25 mouse cellular contexts compared by ENCODE assay signal in genomic region chr3:30380273-30380672, GRCm38 (mm10).
DNase-seq lines count a peak whose midpoint lies in the region; ATAC-seq and TF ChIP-seq lines count a peak whose summit lies in the region.
"Had no signal": no experiment of that assay in that cellular context is flagged by ENCODE, and none has a peak within 500 bp of the region (broad histone marks: within the 10 kb centered on the region; RNA-seq: fewer than 3 reads in every experiment).

No protein-coding gene starts in this region.

- H3K9ac ChIP-seq in kidney, postnatal 0 days (ENCODE audit: low read depth, low read length) = no peak overlapping the region
- H3K9ac ChIP-seq: embryonic facial prominence, embryonic 12.5 days; forebrain, postnatal 0 days; heart, embryonic 13.5 days; limb, embryonic 13.5 days; liver, embryonic 12.5 days; midbrain, embryonic 12.5 days had no signal

- TF ChIP-seq POLR2A in cerebellum, adult 2 months (IDR thresholded peaks at IDR 0.05; ENCODE audit: borderline replicate concordance, insufficient read depth, low read length) = no peak

- H3K27me3 ChIP-seq in kidney, postnatal 0 days (ENCODE audit: insufficient read depth, low read length) = no peaks in the 10 kb centered on the region
- H3K27me3 ChIP-seq in cerebellum, adult 2 months (ENCODE audit: control insufficient read depth, insufficient read depth, low read length) = no peaks in the 10 kb centered on the region
- H3K27me3 ChIP-seq: CH12.LX; embryonic facial prominence, embryonic 12.5 days; heart, embryonic 13.5 days; limb, embryonic 13.5 days; liver, embryonic 12.5 days; midbrain, embryonic 12.5 days had no signal

- H3K4me2 ChIP-seq in kidney, postnatal 0 days (ENCODE audit: low read length) = peak overlapping the region; percentile 16; the same call in 1 of the 2 replicates
- H3K4me2 ChIP-seq: embryonic facial prominence, embryonic 12.5 days; heart, embryonic 13.5 days; limb, embryonic 13.5 days; liver, embryonic 12.5 days; midbrain, embryonic 12.5 days had no signal

- TF ChIP-seq CTCF in kidney, postnatal 0 days (IDR thresholded peaks at IDR 0.05; ENCODE audit: low read depth) = no peak
- no peak for TF ChIP-seq CTCF in cerebellum, adult 2 months (IDR thresholded peaks at IDR 0.05; ENCODE audit: borderline replicate concordance, insufficient read depth, low read depth, low read length)

- no peaks in the 10 kb centered on the region for H3K9me3 ChIP-seq in kidney, postnatal 0 days (replicated peaks; ENCODE audit: low read length)
- H3K9me3 ChIP-seq: embryonic facial prominence, embryonic 12.5 days; G1E; heart, embryonic 13.5 days; limb, embryonic 13.5 days; liver, embryonic 12.5 days; midbrain, embryonic 12.5 days had no signal

- DNase-seq in frontal cortex, postnatal 25 days (ENCODE audit: low spot score in 2 of 2) = no peak
- DNase-seq in kidney, postnatal 0 days (ENCODE audit: low spot score) = peak; percentile 71
- DNase-seq in kidney, adult 8-10 months = no peak
- peak; percentile 28 for DNase-seq in adrenal gland, postnatal 10 days
- DNase-seq in mesoderm, embryonic 11.5 days (ENCODE audit: low read depth, low spot score) = peak; percentile 60
- DNase-seq in cerebellum, adult 2 months = no peak
- DNase-seq: B cell, adult 2 months; cerebellum, adult 9-10 months; forebrain, postnatal 0 days; heart, adult 18-20 months; heart, postnatal 14 days; kidney, postnatal 25 days; lung, adult 18-20 months; lung, postnatal 10 days had no signal

- H3K4me1 ChIP-seq in kidney, postnatal 0 days (replicated peaks; ENCODE audit: insufficient read depth, low read length) = no peaks in the 10 kb centered on the region
- no peaks in the 10 kb centered on the region for H3K4me1 ChIP-seq in cerebellum, adult 2 months (ENCODE audit: control insufficient read depth, insufficient read depth, low read length)
- H3K4me1 ChIP-seq: heart, embryonic 13.5 days; liver, embryonic 12.5 days had no signal

- no peak overlapping the region for H3K27ac ChIP-seq in kidney, postnatal 0 days
- H3K27ac ChIP-seq in cerebellum, adult 2 months (ENCODE audit: insufficient read depth, low read length) = no peak overlapping the region
- H3K27ac ChIP-seq: embryonic facial prominence, embryonic 12.5 days; heart, embryonic 13.5 days; hindbrain, postnatal 0 days; limb, embryonic 13.5 days; liver, embryonic 12.5 days; midbrain, embryonic 12.5 days; stomach, postnatal 0 days had no signal

- ATAC-seq in frontal cortex, adult (ENCODE audit: low TSS enrichment) = peak; percentile 75; the same call in 1 of the 2 replicates
- no peak for ATAC-seq in kidney, postnatal 0 days (replicated peaks; ENCODE audit: low FRiP score, low read depth)
- ATAC-seq: forebrain, postnatal 0 days; hindbrain, postnatal 0 days; intestine, postnatal 0 days; liver, embryonic 12.5 days had no signal

- H3K36me3 ChIP-seq in kidney, postnatal 0 days (ENCODE audit: insufficient read depth, low read length) = no peaks in the 10 kb centered on the region
- H3K36me3 ChIP-seq: embryonic facial prominence, embryonic 12.5 days; G1E; heart, embryonic 13.5 days; limb, embryonic 13.5 days; liver, embryonic 12.5 days; midbrain, embryonic 12.5 days had no signal

- 29% methylated on average over 4 of the region's 4 CpGs for WGBS in kidney, postnatal 0 days
- 38% methylated on average over 4 of the region's 4 CpGs for WGBS in cerebellum, adult 2 months

- H3K4me3 ChIP-seq in kidney, postnatal 0 days (replicated peaks; ENCODE audit: low read depth, low read length) = no peak overlapping the region
- no peak overlapping the region for H3K4me3 ChIP-seq in cerebellum, adult 2 months (replicated peaks; ENCODE audit: insufficient read depth, low read depth, low read length)
- H3K4me3 ChIP-seq: embryonic facial prominence, embryonic 12.5 days; heart, embryonic 13.5 days; limb, embryonic 13.5 days; liver, embryonic 12.5 days; midbrain, embryonic 12.5 days had no signal

Comparison
In these comparisons a context has a peak if more than half of its experiments do, and no peak if none do; other contexts are left out.
1. DNase-seq: peak in kidney, postnatal 0 days (single experiment), adrenal gland, postnatal 10 days (single experiment) and mesoderm, embryonic 11.5 days (single experiment); none in frontal cortex, postnatal 25 days (0 of 2), kidney, adult 8-10 months (0 of 2) and cerebellum, adult 2 months (0 of 2).